Mouse (Mus musculus) lung, postnatal 0 days (tissue): Measurements from ENCODE around the gene Speg.

ENCODE experiments used
- CTCF ChIP-seq: IDR thresholded peaks from 2 replicates; pipeline ENCODE4 v1.5.1; 2016; ENCODE audit warnings: antibody characterized with exemption, mild to moderate bottlenecking
- EP300 ChIP-seq: IDR thresholded peaks from 2 replicates; pipeline ENCODE4 v1.6.1; 2016; ENCODE audit warnings: antibody characterized with exemption, mild to moderate bottlenecking, control low read depth

DNA sequence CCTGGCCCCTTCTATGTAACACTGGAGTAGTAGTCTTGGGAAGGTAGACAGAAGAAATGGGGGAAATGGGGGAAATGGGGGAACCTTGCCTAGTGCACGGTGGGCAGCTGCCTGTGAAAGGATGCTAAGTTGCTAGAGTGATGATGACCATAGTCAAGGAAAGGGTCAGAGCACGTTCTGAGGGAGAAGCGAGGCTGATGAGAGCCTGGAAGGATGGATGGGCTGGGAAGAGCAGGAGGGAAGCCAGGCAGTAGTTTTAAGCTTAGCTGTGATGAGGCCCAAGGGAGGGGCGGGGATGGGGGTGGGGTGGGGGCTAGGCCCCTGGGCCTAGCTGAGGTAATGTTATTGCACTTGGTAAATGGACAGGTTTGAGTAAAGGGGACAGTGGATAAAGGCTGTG, 14.0 kb upstream of the Speg start:
- TF ChIP-seq CTCF (no peak), EP300 (no peak)
